Mouse (Mus musculus): ENCODE measurements around the gene Tardbp. TPM values are rescaled to one million over a fixed set of nuclear protein-coding genes. Genes with fewer than 3 reads are reported as not detected.
A peak's percentile ranks its signal among the peaks of the same experiment; 100 is the strongest.

The Tardbp gene
- polyA plus RNA-seq, 1 experiment from 2014 or later: 80.4 TPM

DNA sequence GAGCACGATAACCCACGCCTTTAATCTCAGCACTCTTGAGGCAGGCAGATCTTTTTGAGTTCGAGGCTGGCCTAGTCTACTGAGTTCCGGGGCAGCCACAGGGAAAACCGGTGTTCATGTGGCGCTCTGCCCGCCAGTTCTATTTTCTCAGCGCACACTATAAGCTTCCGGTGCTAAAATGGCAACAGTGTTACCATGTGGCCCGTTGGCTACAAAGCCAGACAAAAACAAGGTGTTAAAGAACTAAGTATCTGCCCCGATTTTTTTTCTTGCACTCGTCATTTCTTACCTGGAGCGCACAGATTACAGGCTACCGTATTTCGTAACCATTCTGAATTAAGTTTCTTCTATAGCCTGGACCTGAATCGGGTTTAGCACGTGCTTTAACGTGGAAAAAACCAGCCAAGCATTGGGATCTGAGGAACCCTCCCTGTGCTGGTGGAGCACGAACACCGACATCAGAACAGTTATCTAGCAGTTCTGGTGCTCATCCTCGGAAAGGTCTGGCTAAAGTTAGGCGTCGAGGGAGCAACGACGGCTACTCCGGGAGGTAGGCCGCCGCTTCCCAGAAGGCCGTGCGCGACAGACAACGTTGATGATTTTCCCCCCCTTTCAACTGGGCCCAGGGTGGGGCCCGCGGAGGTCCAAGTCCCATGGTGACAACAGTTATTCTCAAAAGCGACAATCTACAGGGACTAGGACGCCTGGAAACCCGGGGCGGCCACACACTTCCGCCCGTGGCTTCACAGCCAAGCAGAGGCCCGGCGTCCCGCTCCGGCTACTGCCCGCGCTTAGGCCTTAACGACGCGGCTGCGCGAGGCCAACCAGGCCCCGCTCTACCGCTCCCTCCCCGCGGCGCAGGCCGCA lies 830 bp downstream of the Tardbp start:
- H3K4me1 ChIP-seq (replicated peaks; ENCODE audit: control insufficient read depth, insufficient read depth, low read length): peaks cover 17% of the 10 kb centered on the region
- H3K9me3 ChIP-seq (ENCODE audit: control insufficient read depth, low read length): no peaks in the 10 kb centered on the region
- peak overlapping the region; percentile 91 for H3K27ac ChIP-seq
- no peaks in the 10 kb centered on the region for H3K27me3 ChIP-seq (ENCODE audit: control insufficient read depth, insufficient read depth, low read length)
- WGBS: under 1% methylated on average over 57 of the region's 57 CpGs
- H3K4me2 ChIP-seq (replicated peaks): peak overlapping the region; percentile 90
- DNase-seq (ENCODE audit: low spot score) (peak; percentile 49), ATAC-seq (ENCODE audit: low FRiP score) (peak; percentile 71)
- peak overlapping the region; percentile 66 for H3K4me3 ChIP-seq (replicated peaks; ENCODE audit: low read length)
- H3K9ac ChIP-seq: peak overlapping the region; percentile 83
- peaks cover 43% of the 10 kb centered on the region for H3K36me3 ChIP-seq (replicated peaks; ENCODE audit: control insufficient read depth, insufficient read depth)

DNA sequence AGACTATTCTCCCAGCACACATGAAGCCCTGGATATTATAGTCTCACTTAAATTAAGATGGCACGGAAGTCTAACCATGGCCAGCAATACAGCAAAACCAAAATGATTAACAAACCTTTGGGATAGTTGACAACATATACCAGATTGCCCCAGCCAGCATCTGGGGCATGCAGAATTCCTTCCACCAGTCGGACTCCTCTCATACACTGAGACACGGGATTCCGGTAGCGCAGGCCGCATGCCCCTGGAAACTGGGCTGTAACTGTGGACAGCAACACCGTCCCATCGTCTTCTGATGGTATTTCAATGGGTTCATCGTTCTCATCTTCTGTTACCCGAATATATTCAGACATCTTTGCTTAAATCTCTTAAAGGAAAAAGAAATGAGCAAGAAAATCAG lies 1.8 kb downstream of the Tardbp start:
- Histone ChIP-seq H3K27ac (no peak overlapping the region), H3K9ac (no peak overlapping the region), H3K4me2 (replicated peaks) (peak overlapping the region; percentile 90), H3K36me3 (replicated peaks; ENCODE audit: control insufficient read depth, insufficient read depth) (peaks cover 53% of the 10 kb centered on the region), H3K4me1 (replicated peaks; ENCODE audit: control insufficient read depth, insufficient read depth, low read length) (peaks cover 17% of the 10 kb centered on the region), H3K27me3 (ENCODE audit: control insufficient read depth, insufficient read depth, low read length) (no peaks in the 10 kb centered on the region), H3K9me3 (ENCODE audit: control insufficient read depth, low read length) (no peaks in the 10 kb centered on the region), H3K4me3 (replicated peaks; ENCODE audit: low read length) (0 out of 2 replicates have a peak overlapping the region, but pooled peaks have one; percentile 66)
- ATAC-seq (ENCODE audit: low FRiP score) (no peak), DNase-seq (ENCODE audit: low spot score) (no peak)
- WGBS: 86% methylated on average over 10 of the region's 10 CpGs

DNA sequence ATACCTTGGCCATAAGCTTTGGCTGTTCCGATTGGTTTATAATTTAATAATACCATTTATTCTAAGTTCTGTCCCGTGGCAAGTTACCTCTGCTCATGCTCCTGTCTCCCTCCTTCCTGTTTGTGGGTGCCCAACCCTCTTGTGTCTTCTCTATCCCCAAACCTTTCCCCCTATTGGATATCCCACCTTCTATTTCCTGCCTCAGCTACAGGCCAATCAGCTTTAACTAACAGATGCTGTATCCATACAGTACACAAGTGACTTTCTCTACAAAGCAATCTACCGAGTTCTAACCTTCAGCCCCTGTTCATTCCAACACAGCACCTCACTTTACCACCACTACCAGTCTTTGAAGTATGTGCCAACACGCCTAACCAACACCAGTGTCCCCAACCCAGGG lies 3.2 kb downstream of the Tardbp start:
- H3K4me1 ChIP-seq (replicated peaks; ENCODE audit: control insufficient read depth, insufficient read depth, low read length): peaks cover 17% of the 10 kb centered on the region
- ATAC-seq (ENCODE audit: low FRiP score) (no peak), DNase-seq (ENCODE audit: low spot score) (no peak)
- H3K4me2 ChIP-seq (replicated peaks): no peak overlapping the region
- no peak overlapping the region for H3K27ac ChIP-seq
- 91% methylated on average over 4 of the region's 4 CpGs for WGBS
- no peak overlapping the region for H3K9ac ChIP-seq
- H3K27me3 ChIP-seq (ENCODE audit: control insufficient read depth, insufficient read depth, low read length): no peaks in the 10 kb centered on the region
- no peak overlapping the region for H3K4me3 ChIP-seq (replicated peaks; ENCODE audit: low read length)
- peaks cover 67% of the 10 kb centered on the region for H3K36me3 ChIP-seq (replicated peaks; ENCODE audit: control insufficient read depth, insufficient read depth)
- H3K9me3 ChIP-seq (ENCODE audit: control insufficient read depth, low read length): no peaks in the 10 kb centered on the region

DNA sequence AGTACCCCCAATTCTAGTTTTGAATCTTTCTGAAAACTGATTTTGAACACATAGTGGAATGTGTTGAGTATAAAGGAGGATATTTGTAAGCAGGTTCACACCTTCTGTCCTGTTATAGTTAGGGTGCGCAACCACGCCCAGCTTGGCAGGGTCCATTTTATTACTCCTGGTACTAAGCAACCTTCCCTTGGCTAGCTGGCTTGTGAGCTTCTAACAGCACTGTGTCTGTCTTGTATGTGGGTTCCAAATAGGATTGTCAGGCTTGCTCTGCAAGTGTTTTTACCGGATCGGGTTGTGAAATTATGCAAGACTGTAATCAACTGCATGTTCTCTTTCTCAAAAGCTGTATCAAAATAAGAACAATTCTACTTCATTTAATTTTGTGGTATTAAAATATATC lies 4.3 kb downstream of the Tardbp start:
- no peaks in the 10 kb centered on the region for H3K27me3 ChIP-seq (ENCODE audit: control insufficient read depth, insufficient read depth, low read length)
- no peak overlapping the region for H3K4me2 ChIP-seq (replicated peaks)
- H3K27ac ChIP-seq: no peak overlapping the region
- peaks cover 17% of the 10 kb centered on the region for H3K4me1 ChIP-seq (replicated peaks; ENCODE audit: control insufficient read depth, insufficient read depth, low read length)
- H3K36me3 ChIP-seq (replicated peaks; ENCODE audit: control insufficient read depth, insufficient read depth): peaks cover 75% of the 10 kb centered on the region
- DNase-seq (ENCODE audit: low spot score) (no peak), ATAC-seq (ENCODE audit: low FRiP score) (no peak)
- no peak overlapping the region for H3K4me3 ChIP-seq (replicated peaks; ENCODE audit: low read length)
- 97% methylated on average over 4 of the region's 4 CpGs for WGBS
- H3K9me3 ChIP-seq (ENCODE audit: control insufficient read depth, low read length): no peaks in the 10 kb centered on the region
- H3K9ac ChIP-seq: no peak overlapping the region

DNA sequence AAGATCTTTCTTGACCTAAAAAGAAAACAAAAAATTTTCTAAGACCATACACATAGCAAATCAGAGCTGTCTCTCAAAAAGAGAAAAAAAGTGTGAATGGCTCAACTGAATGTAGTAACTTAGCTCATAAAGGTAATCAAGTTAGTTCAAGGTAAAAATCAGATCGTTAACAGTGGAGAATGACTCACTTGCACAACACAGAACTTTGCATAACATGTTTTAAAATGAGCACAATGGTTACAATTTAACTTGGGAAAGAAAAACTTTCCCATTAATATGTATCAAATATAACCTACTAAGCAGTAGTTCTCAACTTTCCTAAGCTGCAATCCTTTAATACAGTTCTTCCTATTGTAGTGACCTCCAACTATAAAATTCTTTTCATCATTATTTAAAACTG lies 6.1 kb downstream of the Tardbp start:
- peaks cover 93% of the 10 kb centered on the region for H3K36me3 ChIP-seq (replicated peaks; ENCODE audit: control insufficient read depth, insufficient read depth)

DNA sequence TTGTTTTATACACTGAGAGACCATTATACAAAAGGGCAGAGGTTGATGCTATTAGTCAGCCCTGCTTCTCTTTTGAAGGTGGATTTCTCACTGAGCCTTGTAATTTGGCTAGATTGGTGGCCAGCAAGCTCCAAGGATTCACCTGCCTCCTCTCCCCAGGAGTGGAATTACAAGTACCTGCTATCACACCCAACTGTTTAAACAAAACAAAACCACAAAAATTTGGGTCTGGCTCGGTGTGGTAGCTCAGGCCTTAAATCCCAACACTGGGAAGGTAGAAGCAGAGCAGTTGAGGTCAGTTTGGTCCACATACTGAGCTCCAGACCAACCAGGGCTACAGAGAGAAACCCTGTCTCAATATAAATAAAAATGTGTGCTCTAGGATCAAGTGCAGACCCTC lies 7.0 kb downstream of the Tardbp start:
- Histone ChIP-seq H3K9ac (no peak overlapping the region), H3K27me3 (ENCODE audit: control insufficient read depth, insufficient read depth, low read length) (no peaks in the 10 kb centered on the region), H3K4me3 (replicated peaks; ENCODE audit: low read length) (no peak overlapping the region), H3K9me3 (ENCODE audit: control insufficient read depth, low read length) (no peaks in the 10 kb centered on the region), H3K36me3 (replicated peaks; ENCODE audit: control insufficient read depth, insufficient read depth) (peaks cover 97% of the 10 kb centered on the region), H3K4me1 (replicated peaks; ENCODE audit: control insufficient read depth, insufficient read depth, low read length) (peaks cover 11% of the 10 kb centered on the region), H3K4me2 (replicated peaks) (no peak overlapping the region), H3K27ac (no peak overlapping the region)
- ATAC-seq (ENCODE audit: low FRiP score) (no peak), DNase-seq (ENCODE audit: low spot score) (no peak)
- 83% methylated on average over 1 of the region's 1 CpGs for WGBS

More for the DNA sequence above, 6.1 kb downstream of the Tardbp start:
- Histone ChIP-seq H3K27me3 (ENCODE audit: control insufficient read depth, insufficient read depth, low read length) (no peaks in the 10 kb centered on the region), H3K27ac (no peak overlapping the region), H3K4me2 (replicated peaks) (no peak overlapping the region), H3K4me3 (replicated peaks; ENCODE audit: low read length) (no peak overlapping the region), H3K4me1 (replicated peaks; ENCODE audit: control insufficient read depth, insufficient read depth, low read length) (peaks cover 17% of the 10 kb centered on the region), H3K9ac (no peak overlapping the region), H3K9me3 (ENCODE audit: control insufficient read depth, low read length) (no peaks in the 10 kb centered on the region)
- ATAC-seq (ENCODE audit: low FRiP score) (no peak), DNase-seq (ENCODE audit: low spot score) (no peak)
- WGBS: 100% methylated on average over 1 of the region's 1 CpGs

DNA sequence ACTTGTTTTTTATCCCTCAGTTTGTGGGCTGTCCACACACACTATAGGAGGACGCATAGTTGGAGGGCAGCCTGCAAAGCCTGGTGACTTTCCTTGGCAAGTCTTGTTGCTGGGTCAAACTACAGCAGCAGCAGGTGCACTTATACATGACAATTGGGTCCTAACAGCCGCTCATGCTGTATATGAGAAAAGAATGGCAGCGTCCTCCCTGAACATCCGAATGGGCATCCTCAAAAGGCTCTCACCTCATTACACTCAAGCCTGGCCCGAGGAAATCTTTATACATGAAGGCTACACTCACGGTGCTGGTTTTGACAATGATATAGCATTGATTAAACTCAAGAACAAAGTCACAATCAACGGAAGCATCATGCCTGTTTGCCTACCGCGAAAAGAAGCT lies 13.1 kb downstream of the Tardbp start:
- Histone ChIP-seq H3K27ac (0 out of 2 replicates have a peak overlapping the region, but pooled peaks have one; percentile 20), H3K4me2 (replicated peaks) (no peak overlapping the region), H3K4me1 (replicated peaks; ENCODE audit: control insufficient read depth, insufficient read depth, low read length) (peaks cover 4% of the 10 kb centered on the region; the same call in 1 of the 2 replicates), H3K4me3 (replicated peaks; ENCODE audit: low read length) (no peak overlapping the region), H3K36me3 (replicated peaks; ENCODE audit: control insufficient read depth, insufficient read depth) (peaks cover 62% of the 10 kb centered on the region), H3K9ac (0 out of 2 replicates have a peak overlapping the region, but pooled peaks have one; percentile 10), H3K27me3 (ENCODE audit: control insufficient read depth, insufficient read depth, low read length) (no peaks in the 10 kb centered on the region), H3K9me3 (ENCODE audit: control insufficient read depth, low read length) (no peaks in the 10 kb centered on the region)
- no peak for DNase-seq (ENCODE audit: low spot score)
- WGBS: 45% methylated on average over 9 of the region's 9 CpGs
- ATAC-seq (ENCODE audit: low FRiP score): no peak

DNA sequence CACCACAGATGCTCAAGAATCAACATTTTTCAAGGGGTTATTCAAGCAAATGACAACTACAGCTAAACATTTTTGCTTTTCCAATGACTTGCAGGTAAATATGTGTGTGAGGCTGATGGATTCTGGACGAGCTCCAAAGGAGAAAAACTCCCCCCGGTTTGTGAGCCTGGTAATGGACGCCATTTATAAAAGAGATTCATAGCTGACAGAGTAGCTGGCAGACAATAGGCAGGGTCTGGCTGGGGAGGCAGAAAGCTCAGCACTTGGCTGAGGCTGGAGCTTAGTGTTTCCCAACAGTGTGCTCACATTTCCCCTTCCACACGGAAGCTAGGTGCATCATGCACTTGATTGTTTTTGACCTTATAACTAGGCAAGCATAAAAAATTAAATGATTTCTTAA lies 14.3 kb downstream of the Tardbp start:
- H3K4me2 ChIP-seq (replicated peaks): no peak overlapping the region
- H3K27me3 ChIP-seq (ENCODE audit: control insufficient read depth, insufficient read depth, low read length): no peaks in the 10 kb centered on the region
- peak overlapping the region; percentile 38 for H3K27ac ChIP-seq
- DNase-seq (ENCODE audit: low spot score) (no peak), ATAC-seq (ENCODE audit: low FRiP score) (no peak)
- H3K36me3 ChIP-seq (replicated peaks; ENCODE audit: control insufficient read depth, insufficient read depth): peaks cover 53% of the 10 kb centered on the region
- no peak overlapping the region for H3K4me3 ChIP-seq (replicated peaks; ENCODE audit: low read length)
- no peak overlapping the region for H3K9ac ChIP-seq
- 47% methylated on average over 4 of the region's 4 CpGs for WGBS
- H3K9me3 ChIP-seq (ENCODE audit: control insufficient read depth, low read length): no peaks in the 10 kb centered on the region
- peaks cover 4% of the 10 kb centered on the region; the same call in 1 of the 2 replicates for H3K4me1 ChIP-seq (replicated peaks; ENCODE audit: control insufficient read depth, insufficient read depth, low read length)

DNA sequence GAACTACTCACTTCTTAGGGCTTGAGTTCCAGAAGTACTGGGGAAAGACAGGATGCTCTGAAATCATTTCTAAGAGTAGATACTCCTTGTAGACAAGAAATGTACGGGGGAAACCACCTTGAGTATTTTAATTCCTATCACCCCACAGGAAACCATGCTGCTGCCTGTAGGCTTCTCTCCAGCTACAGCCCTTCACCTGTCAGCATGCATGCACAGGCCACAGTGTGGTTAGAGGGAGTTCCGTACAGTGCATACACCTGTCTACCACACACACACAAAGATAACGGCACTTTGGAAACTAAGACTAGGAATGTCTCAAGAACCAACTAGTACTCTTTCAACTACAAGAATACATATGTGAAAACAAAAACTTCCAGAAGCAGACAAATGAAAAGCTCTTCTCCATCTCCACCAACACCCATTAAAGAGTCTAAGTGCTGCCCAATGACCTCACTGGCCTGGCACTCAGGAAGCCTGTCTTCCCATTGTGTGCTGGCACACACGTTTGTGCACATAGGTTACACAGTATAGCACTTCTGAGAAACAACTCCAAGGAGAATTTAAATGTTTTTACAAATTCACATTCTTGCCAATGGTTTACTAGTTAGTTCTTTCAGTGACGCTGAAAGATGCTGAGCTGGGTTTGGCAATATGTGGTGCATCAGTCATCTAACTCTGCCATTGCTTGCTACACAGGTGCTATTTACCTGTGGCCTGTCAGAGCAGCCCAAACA lies 16.0 kb downstream of the Tardbp start:
- Histone ChIP-seq H3K27ac (no peak overlapping the region), H3K36me3 (replicated peaks; ENCODE audit: control insufficient read depth, insufficient read depth) (peaks cover 36% of the 10 kb centered on the region)
- WGBS: 74% methylated on average over 5 of the region's 5 CpGs

More for the DNA sequence above, 16.0 kb downstream of the Tardbp start:
- no peaks in the 10 kb centered on the region for H3K9me3 ChIP-seq (ENCODE audit: control insufficient read depth, low read length)
- H3K27me3 ChIP-seq (ENCODE audit: control insufficient read depth, insufficient read depth, low read length): no peaks in the 10 kb centered on the region
- ATAC-seq (ENCODE audit: low FRiP score) (no peak), DNase-seq (ENCODE audit: low spot score) (no peak)
- H3K4me1 ChIP-seq (replicated peaks; ENCODE audit: control insufficient read depth, insufficient read depth, low read length): peaks cover 4% of the 10 kb centered on the region; the same call in 1 of the 2 replicates
- H3K4me2 ChIP-seq (replicated peaks): no peak overlapping the region
- no peak overlapping the region for H3K4me3 ChIP-seq (replicated peaks; ENCODE audit: low read length)
- no peak overlapping the region for H3K9ac ChIP-seq

Measured in hindbrain, embryonic 14.5 days (tissue).